ENCODE assay signal across 23 mouse cellular contexts in genomic region chr8:101590639-101591038, GRCm38 (mm10).
"Had no signal": no experiment of that assay in that cellular context is flagged by ENCODE, and none has a peak within 500 bp of the region (broad histone marks: within the 10 kb centered on the region; RNA-seq: fewer than 3 reads in every experiment).

No protein-coding gene starts in this region.

- H3K9me3 ChIP-seq: limb, embryonic 10.5 days; limb, embryonic 13.5 days; liver, embryonic 12.5 days; liver, embryonic 15.5 days; lung, embryonic 15.5 days; megakaryocyte, embryonic 14.5 days; midbrain, embryonic 10.5 days; midbrain, embryonic 15.5 days; neural tube, embryonic 12.5 days; neural tube, embryonic 15.5 days had no signal

- H3K4me3 ChIP-seq: limb, embryonic 10.5 days; limb, embryonic 13.5 days; liver, embryonic 12.5 days; liver, embryonic 15.5 days; lung, embryonic 15.5 days; megakaryocyte, embryonic 14.5 days; midbrain, embryonic 10.5 days; midbrain, embryonic 15.5 days; neural tube, embryonic 12.5 days; neural tube, embryonic 15.5 days had no signal

- H3K27me3 ChIP-seq: limb, embryonic 13.5 days; liver, embryonic 12.5 days; liver, embryonic 15.5 days; lung, embryonic 15.5 days; megakaryocyte, embryonic 14.5 days; midbrain, embryonic 15.5 days; neural tube, embryonic 12.5 days; neural tube, embryonic 15.5 days had no signal

- ATAC-seq: liver, embryonic 12.5 days; midbrain, embryonic 15.5 days had no signal

- H3K36me3 ChIP-seq: limb, embryonic 10.5 days; limb, embryonic 13.5 days; liver, embryonic 12.5 days; liver, embryonic 15.5 days; lung, embryonic 15.5 days; midbrain, embryonic 10.5 days; midbrain, embryonic 15.5 days; neural tube, embryonic 12.5 days; neural tube, embryonic 15.5 days had no signal

- H3K4me1 ChIP-seq: limb, embryonic 10.5 days; limb, embryonic 13.5 days; liver, embryonic 12.5 days; liver, embryonic 15.5 days; lung, embryonic 15.5 days; megakaryocyte, embryonic 14.5 days; midbrain, embryonic 10.5 days; midbrain, embryonic 15.5 days; neural tube, embryonic 12.5 days; neural tube, embryonic 15.5 days had no signal

- DNase-seq: kidney, adult 9 months; kidney, postnatal 14 days; kidney, postnatal 4 days; liver; lung, adult 18-20 months; lung, postnatal 10 days; lung, postnatal 36 days; right cerebral cortex, adult 18-20 months; right cerebral cortex, postnatal 14 days; right cerebral cortex, postnatal 4 days; thymus, adult 2 months; thymus, postnatal 25 days had no signal

- H3K9ac ChIP-seq: limb, embryonic 13.5 days; liver, embryonic 12.5 days; liver, embryonic 15.5 days; lung, embryonic 15.5 days; midbrain, embryonic 15.5 days; neural tube, embryonic 12.5 days; neural tube, embryonic 15.5 days had no signal

- H3K4me2 ChIP-seq: limb, embryonic 13.5 days; liver, embryonic 12.5 days; liver, embryonic 15.5 days; lung, embryonic 15.5 days; midbrain, embryonic 15.5 days; neural tube, embryonic 12.5 days; neural tube, embryonic 15.5 days had no signal

- H3K27ac ChIP-seq: limb, embryonic 10.5 days; limb, embryonic 13.5 days; liver, embryonic 12.5 days; liver, embryonic 15.5 days; lung, embryonic 15.5 days; midbrain, embryonic 10.5 days; midbrain, embryonic 15.5 days; neural tube, embryonic 12.5 days; neural tube, embryonic 15.5 days; stomach, postnatal 0 days had no signal
